Mouse (Mus musculus) myocyte (in vitro differentiated cells): ENCODE results near the gene Ubqln4. TPM values are rescaled to one million over a fixed set of nuclear protein-coding genes. Genes with fewer than 3 reads are reported as not detected.

Source experiments
- H3K27me3 ChIP-seq: one replicate; pipeline ENCODE4 v1.6.1; 2011; ENCODE audit not compliant: control insufficient read depth, insufficient read depth, insufficient read length
- H3K36me3 ChIP-seq: one replicate; pipeline ENCODE4 v1.6.1; 2011; ENCODE audit not compliant: control insufficient read depth, insufficient read depth
- H3K4me2 ChIP-seq: one replicate; pipeline ENCODE4 v1.6.1; 2011; ENCODE audit warnings: low read depth, control low read depth
- H3K4me3 ChIP-seq: one replicate; pipeline ENCODE4 v1.5.1; 2011; ENCODE audit warnings: mild to moderate bottlenecking, control low read depth, moderate library complexity
- H3K79me2 ChIP-seq: one replicate; pipeline ENCODE4 v1.6.1; 2011; ENCODE audit not compliant: control insufficient read depth, insufficient read depth
- H3ac ChIP-seq: one replicate; pipeline ENCODE4 v1.6.1; 2011; ENCODE audit not compliant: control insufficient read depth, insufficient read length
- CEBPB ChIP-seq: IDR thresholded peaks from 2 replicates; pipeline ENCODE4 v1.6.1; 2011; ENCODE audit warnings: mild to moderate bottlenecking, moderate library complexity; ENCODE audit not compliant: poor library complexity, insufficient read depth, severe bottlenecking
- E2F4 ChIP-seq: IDR thresholded peaks from one replicate; pipeline ENCODE4 v1.6.1; 2011; ENCODE audit warnings: mild to moderate bottlenecking, control low read depth, moderate library complexity; ENCODE audit not compliant: insufficient read depth
- MAX ChIP-seq: IDR thresholded peaks from one replicate; pipeline ENCODE4 v1.6.1; 2011; ENCODE audit warnings: low read depth, mild to moderate bottlenecking, control low read depth
- MYOD1 ChIP-seq, 3 experiments: IDR thresholded peaks; one replicate each; pipeline ENCODE4 v1.6.1; 2011; ENCODE audit warnings: control low read depth in 2 of 3, low read depth in 2 of 3, mild to moderate bottlenecking in 2 of 3, moderate library complexity in 1 of 3; ENCODE audit not compliant: insufficient read length in 2 of 3, control insufficient read depth in 1 of 3
- MYOG ChIP-seq, 3 experiments: IDR thresholded peaks; one replicate each; pipeline ENCODE4 v1.6.1; 2011; ENCODE audit warnings: control low read depth in 2 of 3, low read depth in 2 of 3, mild to moderate bottlenecking in 2 of 3; ENCODE audit not compliant: insufficient read length in 2 of 3, control insufficient read depth in 1 of 3, insufficient read depth in 1 of 3
- POLR2A ChIP-seq: IDR thresholded peaks from one replicate; pipeline ENCODE4 v1.6.1; 2011; ENCODE audit warnings: low read depth, mild to moderate bottlenecking, control low read depth, moderate library complexity; ENCODE audit not compliant: insufficient read length
- REST ChIP-seq: IDR thresholded peaks from one replicate; pipeline ENCODE4 v1.6.1; 2011; ENCODE audit warnings: mild to moderate bottlenecking, control low read depth, moderate library complexity; ENCODE audit not compliant: insufficient read depth, insufficient read length
- SRF ChIP-seq: IDR thresholded peaks from one replicate; pipeline ENCODE4 v1.6.1; 2011; ENCODE audit warnings: low read depth; ENCODE audit not compliant: control insufficient read depth, insufficient read length
- TCF12 ChIP-seq: IDR thresholded peaks from one replicate; pipeline ENCODE4 v1.6.1; 2011; ENCODE audit warnings: mild to moderate bottlenecking, control low read depth; ENCODE audit not compliant: poor library complexity, insufficient read depth, severe bottlenecking
- TCF3 ChIP-seq: IDR thresholded peaks from one replicate; pipeline ENCODE4 v1.6.1; 2011; ENCODE audit warnings: low read depth, control low read depth; ENCODE audit not compliant: insufficient read length
- USF1 ChIP-seq: IDR thresholded peaks from one replicate; pipeline ENCODE4 v1.6.1; 2011; ENCODE audit warnings: low read depth, mild to moderate bottlenecking, control low read depth, moderate library complexity
- polyA plus RNA-seq: library from polyadenylated mRNA; unstranded; fragments of >200 nt; fragmentation: generic; extraction: Trizol; gene quantifications from one replicate; pipeline ENCODE4 v1.2.1, GENCODE M21; 2012; ENCODE audit warnings: missing spikeins

Gene Ubqln4
- polyA plus RNA-seq, 1 experiment = 44.9 TPM

DNA sequence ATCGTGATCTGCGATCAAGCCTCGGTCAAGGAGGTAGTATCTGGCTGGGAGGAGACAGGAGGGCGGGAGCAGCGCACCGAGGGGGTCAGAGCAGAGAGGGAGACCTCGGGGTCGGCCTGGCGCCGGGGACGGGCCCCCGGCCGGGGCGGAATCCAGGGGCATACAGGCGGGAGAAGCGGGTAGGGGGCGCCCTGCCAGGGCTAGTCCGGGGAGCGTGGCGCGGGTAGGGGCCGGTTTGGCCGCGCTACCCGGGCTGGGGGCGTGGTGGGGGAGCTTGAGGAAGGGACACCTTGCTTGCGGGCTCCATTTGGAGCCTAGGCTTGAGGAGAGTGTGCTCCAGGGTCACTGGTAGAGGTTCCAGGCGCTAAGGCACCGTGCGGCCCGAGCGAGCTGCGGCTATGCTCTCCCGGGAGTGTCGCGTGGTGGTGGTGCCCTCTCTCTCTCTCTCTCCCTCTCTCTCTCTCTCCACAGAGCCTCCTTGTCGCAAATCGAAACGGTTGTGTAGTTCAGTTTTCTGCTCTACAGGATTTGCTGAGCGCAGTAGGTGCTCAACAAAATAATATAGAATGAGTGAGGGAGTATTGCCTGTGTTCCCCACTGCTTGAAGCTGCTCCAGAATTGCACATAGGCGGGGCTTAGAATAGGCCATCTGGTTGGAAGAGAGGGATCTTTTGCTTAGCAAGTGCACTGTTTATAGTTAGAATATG is 475 bp downstream of the Ubqln4 start:
- H3K4me2 ChIP-seq = peak overlapping the region; percentile 76
- peak overlapping the region; percentile 85 for H3K4me3 ChIP-seq
- H3K79me2 ChIP-seq = peaks cover 42% of the 10 kb centered on the region
- H3ac ChIP-seq = peak overlapping the region; percentile 67
- peaks cover 17% of the 10 kb centered on the region for H3K36me3 ChIP-seq
- no peaks in the 10 kb centered on the region for H3K27me3 ChIP-seq
- TF ChIP-seq MYOG (IDR thresholded peaks at IDR 0.05; ENCODE audit: control insufficient read depth in 1 of 3, insufficient read depth in 1 of 3, insufficient read length in 2 of 3, low read depth in 2 of 3) (peak in 1 of 3 experiments; percentile 10), TCF3 (no peak), POLR2A (no peak)

- Histone ChIP-seq H3ac (no peak overlapping the region), H3K36me3 (peaks cover 24% of the 10 kb centered on the region), H3K4me3 (peak overlapping the region; percentile 85), H3K27me3 (no peaks in the 10 kb centered on the region), H3K4me2 (peak overlapping the region; percentile 14), H3K79me2 (peaks cover 42% of the 10 kb centered on the region)
- TF ChIP-seq CEBPB (no peak), E2F4 (no peak), MYOG (IDR thresholded peaks at IDR 0.05; ENCODE audit: control insufficient read depth in 1 of 3, insufficient read depth in 1 of 3, insufficient read length in 2 of 3, low read depth in 2 of 3) (no peak), POLR2A (no peak)
These were observed 1.6 kb downstream of the Ubqln4 start for GRCm38 (mm10) chr3:88555069-88555605.

DNA sequence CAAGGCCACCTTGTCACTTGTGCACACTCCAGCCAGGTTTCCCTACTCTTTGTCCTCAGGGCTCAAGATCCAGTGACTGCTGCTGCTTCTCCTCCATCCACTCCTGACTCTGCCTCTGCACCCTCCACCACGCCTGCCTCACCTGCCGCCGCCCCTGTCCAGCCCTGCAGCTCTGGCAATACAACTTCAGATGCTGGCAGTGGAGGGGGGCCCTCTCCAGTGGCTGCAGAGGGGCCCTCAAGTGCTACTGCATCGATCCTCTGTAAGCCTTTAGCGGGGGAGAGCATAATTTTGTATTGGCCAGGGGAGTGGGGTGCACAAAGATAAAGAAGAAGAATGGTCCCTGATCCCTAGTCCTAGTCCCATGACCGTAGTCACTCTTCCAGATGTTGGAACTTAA is 2.2 kb downstream of the Ubqln4 start:
- H3ac ChIP-seq = no peak overlapping the region
- H3K27me3 ChIP-seq = no peaks in the 10 kb centered on the region
- no peak for TF ChIP-seq CEBPB
- TF ChIP-seq POLR2A = no peak
- peak overlapping the region; percentile 85 for H3K4me3 ChIP-seq
- peaks cover 42% of the 10 kb centered on the region for H3K79me2 ChIP-seq
- peaks cover 30% of the 10 kb centered on the region for H3K36me3 ChIP-seq
- H3K4me2 ChIP-seq = no peak overlapping the region

- Histone ChIP-seq H3K27me3 (no peaks in the 10 kb centered on the region), H3K4me2 (no peak overlapping the region), H3K79me2 (peaks cover 37% of the 10 kb centered on the region), H3K36me3 (peaks cover 30% of the 10 kb centered on the region), H3ac (no peak overlapping the region), H3K4me3 (no peak overlapping the region)
- TF ChIP-seq USF1 = no peak
- no peak for TF ChIP-seq POLR2A
- TF ChIP-seq TCF12 = no peak
- TF ChIP-seq MYOD1 (IDR thresholded peaks at IDR 0.05; ENCODE audit: control insufficient read depth in 1 of 3, insufficient read length in 2 of 3, low read depth in 2 of 3) = no peak
- no peak for TF ChIP-seq CEBPB
- TF ChIP-seq REST = no peak
- no peak for TF ChIP-seq E2F4
- TF ChIP-seq SRF = no peak
- TF ChIP-seq MAX = no peak
- no peak for TF ChIP-seq MYOG (IDR thresholded peaks at IDR 0.05; ENCODE audit: control insufficient read depth in 1 of 3, insufficient read depth in 1 of 3, insufficient read length in 2 of 3, low read depth in 2 of 3)
- TF ChIP-seq TCF3 = no peak
These were observed 3.1 kb downstream of the Ubqln4 start for GRCm38 (mm10) chr3:88556616-88557015.

GRCm38 (mm10) chr3:88559596-88559995 is 6.0 kb downstream of the Ubqln4 start:
- Histone ChIP-seq H3ac (no peak overlapping the region), H3K36me3 (peaks cover 39% of the 10 kb centered on the region), H3K4me3 (no peak overlapping the region), H3K4me2 (no peak overlapping the region), H3K27me3 (no peaks in the 10 kb centered on the region), H3K79me2 (peaks cover 24% of the 10 kb centered on the region)
- TF ChIP-seq MYOG (IDR thresholded peaks at IDR 0.05; ENCODE audit: control insufficient read depth in 1 of 3, insufficient read depth in 1 of 3, insufficient read length in 2 of 3, low read depth in 2 of 3) (no peak), CEBPB (no peak), SRF (no peak), E2F4 (no peak), MYOD1 (IDR thresholded peaks at IDR 0.05; ENCODE audit: control insufficient read depth in 1 of 3, insufficient read length in 2 of 3, low read depth in 2 of 3) (no peak)

DNA sequence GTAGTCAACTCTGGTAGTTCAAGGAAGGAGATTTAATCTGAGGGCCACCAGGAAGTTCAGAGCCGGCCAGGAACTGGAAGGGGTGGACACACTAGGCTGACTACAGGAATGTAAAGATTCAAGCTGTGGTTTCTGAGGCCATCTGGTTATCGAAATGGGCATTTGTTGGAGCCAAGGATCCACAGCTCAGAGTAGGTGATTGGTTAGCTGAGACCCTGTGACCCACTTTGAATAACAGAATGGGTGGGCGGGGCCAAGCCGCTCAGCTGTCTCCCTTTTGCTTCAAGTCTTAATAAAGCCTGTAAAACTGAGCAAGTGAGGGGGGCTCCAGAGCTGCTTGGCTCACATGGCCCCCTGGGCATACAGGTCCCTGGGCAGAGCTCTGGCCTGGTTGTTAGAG is 8.4 kb downstream of the Ubqln4 start:
- Histone ChIP-seq H3ac (no peak overlapping the region), H3K4me3 (no peak overlapping the region), H3K36me3 (peaks cover 40% of the 10 kb centered on the region), H3K27me3 (no peaks in the 10 kb centered on the region), H3K79me2 (peaks cover 7% of the 10 kb centered on the region), H3K4me2 (peak overlapping the region; percentile 47)
- TF ChIP-seq CEBPB = no peak
- TF ChIP-seq MAX = no peak
- TF ChIP-seq POLR2A = no peak
- peak; percentile 53 for TF ChIP-seq USF1
- TF ChIP-seq MYOD1 (IDR thresholded peaks at IDR 0.05; ENCODE audit: control insufficient read depth in 1 of 3, insufficient read length in 2 of 3, low read depth in 2 of 3) = peak in 1 of 3 experiments; percentile 10
- peak in 1 of 3 experiments; percentile 51 for TF ChIP-seq MYOG (IDR thresholded peaks at IDR 0.05; ENCODE audit: control insufficient read depth in 1 of 3, insufficient read depth in 1 of 3, insufficient read length in 2 of 3, low read depth in 2 of 3)
